Mouse (Mus musculus): ENCODE results near the gene Apbb2. TPM values are rescaled to one million over a fixed set of nuclear protein-coding genes. Genes with fewer than 3 reads are reported as not detected.

Apbb2 gene
- polyA plus RNA-seq, 1 experiment from 2014 or later = 5.9 TPM

DNA sequence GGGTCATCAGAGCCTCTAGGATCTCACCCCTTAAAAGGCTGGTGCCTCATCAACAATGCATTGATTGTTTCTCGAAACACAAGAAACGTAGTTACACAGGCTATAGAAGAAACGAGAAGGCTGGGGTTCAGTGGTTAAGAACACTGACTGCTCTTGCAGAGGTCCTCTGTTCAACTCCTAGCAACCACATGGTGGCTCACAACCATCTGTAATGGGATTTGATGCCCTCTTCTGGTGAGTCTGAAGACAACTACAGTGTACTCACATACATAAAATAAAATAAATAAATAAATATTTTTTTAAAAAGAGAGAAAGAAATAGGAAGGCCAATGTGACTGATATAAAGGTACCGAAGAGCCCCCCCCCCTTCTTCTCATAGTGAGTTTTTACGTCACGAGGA is 228.0 kb downstream of the Apbb2 start:
- Histone ChIP-seq H3K4me3 (no peak overlapping the region), H3K36me3 (no peaks in the 10 kb centered on the region), H3K9ac (no peak overlapping the region), H3K4me2 (no peak overlapping the region), H3K9me3 (replicated peaks) (no peaks in the 10 kb centered on the region), H3K27ac (no peak overlapping the region), H3K27me3 (replicated peaks) (no peaks in the 10 kb centered on the region), H3K4me1 (no peaks in the 10 kb centered on the region)
- 71% methylated on average over 6 of the region's 6 CpGs for WGBS (ENCODE audit: insufficient replicate concordance)
- ATAC-seq = no peak

DNA sequence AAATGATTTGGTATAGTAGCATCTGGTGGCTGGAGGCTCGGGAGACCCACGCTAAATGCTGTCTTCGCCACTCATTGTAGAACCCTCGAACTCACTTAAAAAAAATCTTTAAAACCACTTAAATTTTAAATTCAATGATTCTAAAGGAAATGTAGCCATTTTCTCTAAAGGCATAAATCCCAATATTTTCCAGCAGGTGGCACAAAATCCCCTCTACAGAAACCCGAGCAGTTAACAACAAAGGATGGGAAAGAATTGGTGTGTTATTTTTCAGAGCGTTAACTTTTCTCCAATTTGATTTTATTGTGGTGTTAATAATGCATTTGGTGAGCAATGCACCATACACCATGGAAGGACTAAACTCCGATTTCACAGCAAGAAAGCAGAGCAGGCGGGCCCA is 231.1 kb downstream of the Apbb2 start:
- H3K27me3 ChIP-seq (replicated peaks) = no peaks in the 10 kb centered on the region
- H3K4me1 ChIP-seq = no peaks in the 10 kb centered on the region
- no peaks in the 10 kb centered on the region for H3K9me3 ChIP-seq (replicated peaks)
- H3K4me2 ChIP-seq = no peak overlapping the region
- H3K36me3 ChIP-seq = no peaks in the 10 kb centered on the region
- no peak overlapping the region for H3K9ac ChIP-seq
- no peak for ATAC-seq
- WGBS (ENCODE audit: insufficient replicate concordance) = 64% methylated on average over 8 of the region's 8 CpGs
- no peak overlapping the region for H3K27ac ChIP-seq
- H3K4me3 ChIP-seq = no peak overlapping the region

DNA sequence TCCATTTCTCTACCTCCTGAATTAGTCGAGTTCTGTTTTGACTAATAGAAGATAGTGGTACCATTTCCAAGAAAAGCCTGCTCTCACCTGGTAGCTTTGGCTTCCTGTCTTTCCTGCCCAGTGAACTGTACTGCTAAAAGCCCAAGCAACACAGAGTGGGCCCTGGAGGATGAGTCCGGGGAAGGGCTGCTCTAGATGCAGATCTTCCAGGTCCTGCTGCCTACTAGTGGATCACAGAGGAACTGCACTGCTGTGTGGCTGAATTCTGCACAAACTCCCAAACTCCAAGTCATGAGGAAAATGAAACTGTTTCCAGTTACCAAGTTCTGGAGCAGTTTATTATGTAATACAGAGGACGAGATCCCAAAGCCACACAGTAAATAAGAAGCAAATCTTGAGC is 232.9 kb downstream of the Apbb2 start:
- H3K27ac ChIP-seq = no peak overlapping the region
- H3K4me2 ChIP-seq = no peak overlapping the region
- H3K9ac ChIP-seq = no peak overlapping the region
- H3K36me3 ChIP-seq = no peaks in the 10 kb centered on the region
- H3K4me1 ChIP-seq = no peaks in the 10 kb centered on the region
- 40% methylated on average over 3 of the region's 3 CpGs for WGBS (ENCODE audit: insufficient replicate concordance)
- H3K4me3 ChIP-seq = no peak overlapping the region
- no peaks in the 10 kb centered on the region for H3K27me3 ChIP-seq (replicated peaks)
- no peaks in the 10 kb centered on the region for H3K9me3 ChIP-seq (replicated peaks)
- ATAC-seq = no peak

DNA sequence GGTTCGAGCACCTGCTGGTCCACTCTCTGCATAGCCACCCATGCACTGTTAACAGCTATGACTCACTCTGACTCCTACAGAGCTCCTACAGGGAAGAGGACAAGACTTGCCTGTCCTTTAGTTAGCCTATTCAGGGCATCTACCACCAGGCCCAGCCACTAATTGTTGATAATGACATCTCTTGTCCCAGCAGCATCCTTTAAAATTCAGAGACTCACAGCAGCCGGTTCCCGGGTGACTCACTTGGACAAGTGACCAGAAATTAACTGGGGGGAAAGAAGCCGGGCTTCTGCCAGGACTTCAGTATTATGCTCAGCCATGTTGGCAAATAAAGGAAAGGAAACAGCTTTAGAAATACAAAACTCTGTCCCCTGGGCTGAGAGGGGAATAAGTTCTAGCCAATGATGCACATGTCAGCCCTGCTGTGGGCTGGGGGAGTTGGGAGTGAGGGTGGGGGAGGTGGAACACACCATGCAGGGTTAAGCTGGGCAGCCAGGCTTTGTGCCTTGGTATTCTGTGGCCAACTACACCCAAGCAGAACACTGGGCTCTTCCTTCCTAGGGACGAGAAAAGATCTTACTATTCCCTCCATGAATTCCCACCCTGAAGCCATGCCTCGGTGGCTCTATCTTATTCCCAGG is 233.7 kb downstream of the Apbb2 start:
- Histone ChIP-seq H3K4me1 (no peaks in the 10 kb centered on the region), H3K27me3 (replicated peaks) (no peaks in the 10 kb centered on the region), H3K4me2 (no peak overlapping the region), H3K4me3 (no peak overlapping the region), H3K9me3 (replicated peaks) (no peaks in the 10 kb centered on the region), H3K9ac (no peak overlapping the region), H3K27ac (no peak overlapping the region), H3K36me3 (no peaks in the 10 kb centered on the region)
- 71% methylated on average over 6 of the region's 6 CpGs for WGBS (ENCODE audit: insufficient replicate concordance)
- ATAC-seq = no peak

DNA sequence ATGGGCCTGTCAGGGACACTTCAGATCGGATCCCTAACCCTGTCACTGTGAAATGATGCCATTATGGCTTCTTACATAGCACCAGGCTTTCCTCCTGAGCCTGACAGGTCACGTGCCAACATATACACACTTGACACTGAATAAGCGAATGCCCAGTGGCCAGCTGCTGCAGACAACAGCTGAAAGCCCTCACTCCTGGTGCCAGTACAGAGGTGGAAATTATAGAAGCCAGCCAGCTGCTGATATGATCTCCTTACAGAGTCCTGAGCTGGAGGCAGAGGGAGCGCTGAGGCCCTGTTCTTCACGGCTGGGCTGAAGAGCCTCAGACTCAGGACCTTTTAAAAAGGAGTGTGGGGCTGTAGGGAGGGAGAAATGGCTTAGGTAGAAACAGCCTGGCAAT is 234.5 kb downstream of the Apbb2 start:
- WGBS (ENCODE audit: insufficient replicate concordance) = 77% methylated on average over 5 of the region's 5 CpGs
- Histone ChIP-seq H3K36me3 (no peaks in the 10 kb centered on the region), H3K4me1 (no peaks in the 10 kb centered on the region), H3K4me2 (no peak overlapping the region), H3K4me3 (no peak overlapping the region), H3K27ac (no peak overlapping the region), H3K9me3 (replicated peaks) (no peaks in the 10 kb centered on the region), H3K27me3 (replicated peaks) (no peaks in the 10 kb centered on the region), H3K9ac (no peak overlapping the region)
- ATAC-seq = no peak

DNA sequence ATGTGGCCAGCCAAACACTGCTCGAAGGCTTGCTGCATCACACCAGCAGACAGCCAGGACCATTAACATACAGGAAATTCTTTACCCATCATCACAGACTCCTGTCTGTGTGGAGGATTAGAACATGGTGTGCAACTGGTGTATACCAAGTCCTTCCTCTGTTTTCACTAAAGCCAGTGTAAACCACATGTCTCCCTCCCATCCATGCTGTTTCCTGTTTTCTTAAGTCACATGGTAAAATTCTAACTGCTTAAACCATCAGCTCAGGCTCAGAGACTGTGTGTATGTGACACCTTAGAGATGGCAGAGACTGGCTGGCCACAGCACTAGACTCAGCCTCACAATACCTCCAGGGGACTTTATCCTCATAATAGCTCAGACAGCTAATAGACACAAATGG is 236.5 kb downstream of the Apbb2 start:
- Histone ChIP-seq H3K4me1 (no peaks in the 10 kb centered on the region), H3K27ac (no peak overlapping the region), H3K36me3 (no peaks in the 10 kb centered on the region), H3K4me3 (no peak overlapping the region), H3K27me3 (replicated peaks) (no peaks in the 10 kb centered on the region), H3K9ac (no peak overlapping the region), H3K9me3 (replicated peaks) (no peaks in the 10 kb centered on the region), H3K4me2 (no peak overlapping the region)
- ATAC-seq = no peak
- 65% methylated on average over 1 of the region's 1 CpGs for WGBS (ENCODE audit: insufficient replicate concordance)

DNA sequence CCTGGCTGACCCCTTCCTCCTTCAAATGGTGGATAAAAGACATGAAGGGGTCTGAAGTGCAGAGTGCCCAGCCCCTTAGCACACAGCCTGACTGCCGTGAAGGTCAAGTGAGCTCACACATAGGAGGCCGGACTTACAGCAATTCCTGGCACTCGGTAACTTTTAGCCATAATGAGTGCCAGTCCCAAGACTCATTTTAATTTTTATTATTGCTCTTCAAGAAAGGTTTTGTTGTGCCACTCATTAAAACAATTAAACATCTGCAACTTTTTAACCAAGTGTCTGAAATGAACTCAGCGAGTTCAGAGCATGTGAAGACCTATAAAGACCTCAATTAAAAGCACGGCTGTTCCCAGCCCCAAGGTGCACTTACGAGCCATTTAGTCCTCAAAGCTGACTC is 239.6 kb downstream of the Apbb2 start:
- H3K4me2 ChIP-seq = no peak overlapping the region
- WGBS (ENCODE audit: insufficient replicate concordance) = 84% methylated on average over 6 of the region's 6 CpGs
- H3K9me3 ChIP-seq (replicated peaks) = no peaks in the 10 kb centered on the region
- H3K27ac ChIP-seq = no peak overlapping the region
- no peaks in the 10 kb centered on the region for H3K27me3 ChIP-seq (replicated peaks)
- no peaks in the 10 kb centered on the region for H3K36me3 ChIP-seq
- no peak overlapping the region for H3K9ac ChIP-seq
- no peaks in the 10 kb centered on the region; the same call in 1 of the 2 replicates for H3K4me1 ChIP-seq
- no peak overlapping the region for H3K4me3 ChIP-seq
- no peak for ATAC-seq

DNA sequence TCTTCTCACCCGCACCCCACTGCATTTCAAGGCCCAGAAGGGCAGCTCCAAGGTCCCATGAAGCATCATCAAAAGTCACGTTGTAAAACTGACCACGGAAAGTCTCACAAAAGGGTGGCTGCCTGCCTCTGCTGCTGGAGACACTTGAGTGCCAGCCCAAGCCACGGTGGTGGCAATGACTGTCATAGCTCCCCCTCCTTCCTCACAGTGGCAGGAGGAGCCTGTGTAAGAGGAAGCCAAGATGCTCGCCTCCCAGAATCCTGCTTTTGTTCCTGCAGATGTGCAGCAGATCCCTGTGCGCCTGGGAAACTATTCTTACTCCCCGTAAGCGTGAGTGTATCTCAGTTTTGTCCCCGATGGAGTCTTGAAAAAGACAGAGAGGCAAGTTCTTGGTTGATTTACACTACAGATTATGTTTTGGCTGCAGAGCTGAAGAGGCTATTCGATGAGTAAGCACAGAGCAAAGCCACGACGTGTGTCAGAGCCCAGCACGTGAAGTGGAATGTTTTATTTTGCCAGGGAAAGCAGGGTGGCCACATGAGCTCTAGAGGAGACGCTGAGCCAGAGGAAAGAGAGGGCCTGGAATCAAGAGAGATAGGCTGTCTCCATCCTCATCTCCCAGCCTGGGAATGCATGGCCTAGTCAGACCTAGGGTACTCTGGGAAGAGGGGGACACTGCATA is 241.9 kb downstream of the Apbb2 start:
- Histone ChIP-seq H3K4me1 (peaks cover 3% of the 10 kb centered on the region; the same call in 1 of the 2 replicates), H3K9me3 (replicated peaks) (no peaks in the 10 kb centered on the region), H3K4me2 (no peak overlapping the region), H3K27me3 (replicated peaks) (no peaks in the 10 kb centered on the region), H3K27ac (no peak overlapping the region), H3K4me3 (no peak overlapping the region), H3K9ac (no peak overlapping the region), H3K36me3 (no peaks in the 10 kb centered on the region)
- 53% methylated on average over 14 of the region's 14 CpGs for WGBS (ENCODE audit: insufficient replicate concordance)
- ATAC-seq = no peak

DNA sequence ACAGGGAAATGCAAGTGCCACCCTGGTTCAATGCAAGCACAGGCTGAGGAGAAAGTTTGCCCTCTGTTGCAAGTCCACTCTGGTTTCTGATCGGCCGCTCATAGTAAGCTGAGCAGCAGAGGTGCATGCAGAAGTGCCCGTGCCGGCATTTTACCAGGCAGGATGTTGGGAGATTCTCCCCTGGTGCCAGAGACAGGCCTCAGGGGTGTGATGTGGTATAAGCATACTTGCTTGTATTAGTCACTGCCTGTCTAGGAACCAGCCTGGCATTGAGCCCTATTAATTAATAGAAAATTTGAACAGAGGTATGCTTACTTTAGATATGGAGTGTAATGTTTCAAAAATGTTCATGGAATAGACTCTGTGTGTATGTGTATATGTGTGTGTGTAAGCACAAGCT is 244.2 kb downstream of the Apbb2 start:
- ATAC-seq = no peak
- Histone ChIP-seq H3K27me3 (replicated peaks) (no peaks in the 10 kb centered on the region), H3K4me2 (no peak overlapping the region), H3K27ac (no peak overlapping the region), H3K4me3 (no peak overlapping the region), H3K9ac (no peak overlapping the region), H3K36me3 (no peaks in the 10 kb centered on the region), H3K4me1 (peaks cover 3% of the 10 kb centered on the region; the same call in 1 of the 2 replicates), H3K9me3 (replicated peaks) (no peaks in the 10 kb centered on the region)
- 81% methylated on average over 4 of the region's 4 CpGs for WGBS (ENCODE audit: insufficient replicate concordance)

DNA sequence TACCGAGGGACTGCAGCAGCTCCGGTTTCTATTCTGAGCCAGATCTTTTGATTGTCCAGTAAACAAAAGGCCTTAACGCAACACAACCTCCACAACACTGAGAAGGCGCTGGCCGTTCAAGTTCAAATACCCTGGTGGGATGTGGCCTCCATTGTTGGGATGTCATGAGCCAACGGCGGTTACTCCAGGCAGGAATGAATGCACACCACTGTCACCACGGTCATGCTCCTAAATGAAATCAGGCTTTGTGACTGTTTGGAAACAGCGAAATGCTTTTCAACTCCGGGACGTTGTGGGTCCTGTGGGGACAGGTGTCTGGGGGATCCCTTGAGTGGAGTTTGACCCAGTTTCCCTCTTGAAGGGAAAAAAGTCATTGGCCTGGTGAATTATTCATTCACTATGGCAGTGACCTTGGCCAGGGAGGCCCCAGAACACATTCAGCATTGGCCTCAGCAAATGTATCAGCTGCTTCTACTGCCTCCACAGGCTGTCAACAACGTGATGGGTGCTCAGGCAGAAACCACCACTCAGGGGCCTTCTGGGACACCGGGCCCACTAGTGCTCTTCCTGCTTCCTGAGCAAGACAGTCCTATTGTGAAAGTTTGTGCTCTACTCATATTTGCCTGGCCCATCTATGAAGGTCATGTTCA is 244.9 kb downstream of the Apbb2 start:
- no peak overlapping the region for H3K4me3 ChIP-seq
- no peak overlapping the region for H3K27ac ChIP-seq
- no peak overlapping the region for H3K4me2 ChIP-seq
- peaks cover 3% of the 10 kb centered on the region; the same call in 1 of the 2 replicates for H3K4me1 ChIP-seq
- no peak for ATAC-seq
- H3K36me3 ChIP-seq = no peaks in the 10 kb centered on the region
- H3K9ac ChIP-seq = no peak overlapping the region
- no peaks in the 10 kb centered on the region for H3K9me3 ChIP-seq (replicated peaks)
- no peaks in the 10 kb centered on the region for H3K27me3 ChIP-seq (replicated peaks)
- 74% methylated on average over 13 of the region's 13 CpGs for WGBS (ENCODE audit: insufficient replicate concordance)

DNA sequence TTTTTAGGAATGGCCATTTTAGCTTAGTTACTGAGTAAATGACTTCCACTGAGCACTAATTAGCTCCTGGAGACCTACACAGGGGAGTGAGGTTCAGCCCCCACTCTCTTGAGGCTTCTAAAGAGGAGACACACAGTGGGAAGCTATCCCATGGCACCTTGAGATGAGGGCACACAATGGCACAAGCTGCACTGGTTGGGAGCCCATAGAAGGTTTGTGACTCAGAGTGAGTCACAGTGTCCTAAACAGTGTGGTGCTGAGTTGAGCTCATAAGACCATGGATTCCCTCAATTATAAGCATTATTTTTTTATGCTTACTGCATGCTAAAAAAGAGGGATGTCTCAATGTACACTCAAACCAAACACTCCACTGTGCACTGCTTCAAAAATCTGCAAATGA is 247.5 kb downstream of the Apbb2 start:
- no peaks in the 10 kb centered on the region for H3K27me3 ChIP-seq (replicated peaks)
- ATAC-seq = no peak

DNA sequence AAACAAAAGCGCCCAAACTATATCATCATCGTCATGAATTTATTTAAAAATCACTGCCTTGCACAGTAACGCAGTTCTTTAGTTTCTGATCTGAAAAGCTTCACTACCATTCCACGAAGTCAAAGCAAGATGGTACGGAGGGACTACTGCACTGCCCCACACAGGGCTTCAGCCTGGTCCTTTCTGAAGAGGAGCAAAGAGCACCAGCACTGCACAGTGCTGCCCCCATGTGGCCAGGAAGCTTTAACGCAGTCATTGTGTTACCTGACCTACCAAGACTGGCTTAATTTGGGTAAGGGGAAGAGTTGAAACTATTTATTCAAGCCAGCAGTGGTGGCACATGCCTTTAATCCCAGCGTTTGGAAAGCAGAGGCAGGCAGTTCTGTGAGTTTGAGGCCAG is 249.6 kb downstream of the Apbb2 start:
- WGBS (ENCODE audit: insufficient replicate concordance) = 34% methylated on average over 7 of the region's 7 CpGs
- H3K4me1 ChIP-seq = peaks cover 3% of the 10 kb centered on the region; the same call in 1 of the 2 replicates
- no peak for ATAC-seq

More for the DNA sequence above, 247.5 kb downstream of the Apbb2 start:
- Histone ChIP-seq H3K9ac (no peak overlapping the region), H3K4me2 (no peak overlapping the region), H3K36me3 (no peaks in the 10 kb centered on the region), H3K4me1 (peaks cover 3% of the 10 kb centered on the region; the same call in 1 of the 2 replicates), H3K27ac (no peak overlapping the region), H3K4me3 (no peak overlapping the region), H3K9me3 (replicated peaks) (no peaks in the 10 kb centered on the region)

More for the DNA sequence above, 249.6 kb downstream of the Apbb2 start:
- no peaks in the 10 kb centered on the region for H3K9me3 ChIP-seq (replicated peaks)
- H3K27me3 ChIP-seq (replicated peaks) = no peaks in the 10 kb centered on the region
- no peak overlapping the region for H3K4me2 ChIP-seq
- no peak overlapping the region for H3K9ac ChIP-seq
- H3K36me3 ChIP-seq = no peaks in the 10 kb centered on the region
- no peak overlapping the region for H3K4me3 ChIP-seq
- no peak overlapping the region for H3K27ac ChIP-seq
